Mouse (Mus musculus) liver, adult 2 months (tissue): ENCODE results near the gene Ankrd28. TPM values are rescaled to one million over a fixed set of nuclear protein-coding genes. Genes with fewer than 3 reads are reported as not detected.

Experiments used
- DNase-seq: peaks from one replicate; pipeline ENCODE4 v3.0.0-alpha.2; 2011; ENCODE audit warnings: low read depth, low spot score; ENCODE audit errors: extremely low read depth
- H3K27ac ChIP-seq: fragments of 200-500 bp; replicated peaks from 2 replicates; pipeline ENCODE4 v1.5.1; 2012; ENCODE audit warnings: low read depth, mild to moderate bottlenecking, control low read depth, inconsistent platforms, low read length; ENCODE audit not compliant: insufficient read depth
- H3K27me3 ChIP-seq: fragments of 200-500 bp; 2 replicates; pipeline ENCODE4 v1.6.1; 2012; ENCODE audit warnings: mild to moderate bottlenecking, moderate library complexity, low read length, inconsistent platforms; ENCODE audit not compliant: control insufficient read depth, insufficient read depth
- H3K36me3 ChIP-seq: fragments of 200-500 bp; 2 replicates; pipeline ENCODE4 v1.6.1; 2012; ENCODE audit warnings: low read length, inconsistent platforms; ENCODE audit not compliant: control insufficient read depth, insufficient read depth
- H3K4me1 ChIP-seq: fragments of 200-500 bp; 2 replicates; pipeline ENCODE4 v1.6.1; 2011; ENCODE audit warnings: low read length; ENCODE audit not compliant: control insufficient read depth, insufficient read depth
- H3K4me3 ChIP-seq: fragments of 200-500 bp; 2 replicates; pipeline ENCODE4 v1.5.1; 2011; ENCODE audit warnings: low read depth, mild to moderate bottlenecking, control low read depth, low read length, moderate library complexity; ENCODE audit not compliant: insufficient read depth
- H3K79me2 ChIP-seq: fragments of 200-500 bp; 2 replicates; pipeline ENCODE4 v1.6.1; 2012; ENCODE audit warnings: inconsistent platforms, mild to moderate bottlenecking, low read length, moderate library complexity; ENCODE audit not compliant: control insufficient read depth, insufficient read depth
- H3K9ac ChIP-seq: fragments of 200-500 bp; 2 replicates; pipeline ENCODE4 v1.6.1; 2012; ENCODE audit warnings: low read depth, mild to moderate bottlenecking, control low read depth, inconsistent platforms, low read length
- CTCF ChIP-seq: fragments of 200-500 bp; IDR thresholded peaks from 2 replicates; pipeline ENCODE4 v1.5.1; 2011; ENCODE audit warnings: low read depth, low read length, control low read depth
- POLR2A ChIP-seq: fragments of 200-500 bp; IDR thresholded peaks from 2 replicates; pipeline ENCODE4 v1.6.1; 2011; ENCODE audit warnings: low read length, control low read depth; ENCODE audit not compliant: insufficient read depth; ENCODE audit errors: extremely low read depth
- WGBS: fragments of 180-500 bp; shearing (Covaris S2); methylation state at CpG from one replicate; pipeline ENCODE4 v1.1.7; 2018; 5-methylcytosine and 5-hydroxymethylcytosine counted together
- polyA plus RNA-seq: library from polyadenylated mRNA; depleted of rRNA; stranded (reverse); fragments of >200 nt; gene quantifications from 2 replicates; pipeline ENCODE4 v1.2.3, GENCODE M21; 2012
- total RNA-seq: library from RNA; depleted of rRNA; stranded (reverse); fragments of >200 nt; gene quantifications from 2 replicates; pipeline ENCODE4 v1.2.3, GENCODE M21; 2014

The Ankrd28 gene
- total and polyA plus RNA-seq, 2 experiments = 3.4 to 27.7 TPM

DNA sequence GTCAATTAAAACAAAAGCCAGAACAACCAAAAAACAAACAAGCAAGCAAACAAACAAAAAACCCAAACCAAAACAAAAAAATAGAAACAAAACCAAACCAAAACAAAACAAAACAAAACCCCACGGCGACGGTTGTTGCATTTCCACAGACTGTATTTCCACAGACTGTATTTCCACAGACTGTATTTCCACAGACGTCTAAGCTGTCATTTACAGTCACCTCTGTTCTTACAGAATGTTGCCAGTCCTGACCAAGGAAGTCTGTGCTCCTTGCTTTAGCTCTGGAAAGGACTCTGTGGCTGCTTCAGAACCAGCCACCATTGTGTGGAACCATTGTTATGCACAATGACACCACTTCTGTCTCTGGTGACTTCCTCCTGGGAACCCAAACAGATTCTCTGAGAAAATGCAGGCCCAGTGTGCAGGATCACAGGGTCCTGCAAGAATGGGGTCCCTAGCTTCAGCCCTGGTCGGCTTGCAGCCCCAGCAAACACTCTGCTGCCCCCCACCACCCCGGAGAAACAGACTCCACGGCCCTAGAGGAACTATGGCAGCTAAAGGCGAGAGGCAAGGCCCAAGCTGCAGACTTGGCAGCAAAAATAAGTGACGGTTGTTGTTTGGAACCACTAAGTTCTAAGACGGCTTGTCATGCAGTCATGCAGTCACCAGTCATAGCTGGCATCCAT, 158.7 kb downstream of the Ankrd28 start:
- 83% methylated on average over 10 of the region's 10 CpGs for WGBS
- Histone ChIP-seq H3K4me1 (peaks cover 10% of the 10 kb centered on the region), H3K36me3 (no peaks in the 10 kb centered on the region), H3K79me2 (no peaks in the 10 kb centered on the region), H3K4me3 (no peak overlapping the region), H3K27ac (no peak overlapping the region), H3K27me3 (no peaks in the 10 kb centered on the region), H3K9ac (no peak overlapping the region)
- no peak for TF ChIP-seq POLR2A
- no peak for TF ChIP-seq CTCF
- DNase-seq = no peak

DNA sequence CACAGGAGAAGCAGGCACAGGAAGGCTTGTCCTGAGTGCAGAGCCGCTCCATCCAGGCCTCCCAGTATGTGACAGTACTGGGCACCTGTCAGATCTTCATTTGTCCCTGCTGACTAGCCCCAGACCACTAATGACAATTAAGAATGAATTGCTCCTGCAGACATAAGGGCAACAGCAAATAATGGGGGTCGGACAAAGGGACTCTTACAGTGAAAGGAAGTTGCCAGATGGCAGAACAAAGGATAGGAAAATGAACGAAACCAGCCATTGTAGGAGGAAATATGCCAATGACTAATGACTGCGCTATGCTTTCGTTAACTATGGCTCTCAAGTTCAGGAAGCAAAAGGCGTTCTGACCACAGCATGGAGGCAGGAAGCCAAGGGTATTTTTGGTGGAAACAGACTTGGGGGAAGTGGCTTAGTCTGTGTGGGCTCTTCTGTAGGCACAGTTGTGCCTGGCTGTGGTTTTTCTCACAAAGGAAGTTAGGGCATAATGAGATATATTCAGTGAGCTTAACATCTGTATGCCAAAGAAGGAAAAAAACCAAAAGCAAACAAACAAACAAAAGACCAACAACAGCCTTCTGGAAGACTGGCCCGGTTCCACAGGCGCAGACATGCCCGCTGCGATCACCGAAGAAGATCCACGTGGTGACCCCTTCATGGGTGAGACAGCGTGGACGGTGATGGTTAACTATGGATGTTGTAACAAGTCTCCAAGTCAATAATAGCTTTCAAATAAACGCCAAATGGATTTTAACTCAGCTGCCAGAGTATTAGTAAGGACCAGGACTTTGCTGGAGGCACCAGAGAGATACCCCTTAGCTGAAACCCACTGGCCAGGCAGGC, 160.6 kb downstream of the Ankrd28 start:
- Histone ChIP-seq H3K79me2 (no peaks in the 10 kb centered on the region), H3K36me3 (no peaks in the 10 kb centered on the region; the same call in 1 of the 2 replicates), H3K9ac (no peak overlapping the region), H3K4me1 (peaks cover 10% of the 10 kb centered on the region), H3K4me3 (no peak overlapping the region), H3K27me3 (no peaks in the 10 kb centered on the region), H3K27ac (peak overlapping the region; percentile 59)
- 35% methylated on average over 15 of the region's 15 CpGs for WGBS
- peak; percentile 64 for DNase-seq
- TF ChIP-seq POLR2A (no peak), CTCF (no peak)

DNA sequence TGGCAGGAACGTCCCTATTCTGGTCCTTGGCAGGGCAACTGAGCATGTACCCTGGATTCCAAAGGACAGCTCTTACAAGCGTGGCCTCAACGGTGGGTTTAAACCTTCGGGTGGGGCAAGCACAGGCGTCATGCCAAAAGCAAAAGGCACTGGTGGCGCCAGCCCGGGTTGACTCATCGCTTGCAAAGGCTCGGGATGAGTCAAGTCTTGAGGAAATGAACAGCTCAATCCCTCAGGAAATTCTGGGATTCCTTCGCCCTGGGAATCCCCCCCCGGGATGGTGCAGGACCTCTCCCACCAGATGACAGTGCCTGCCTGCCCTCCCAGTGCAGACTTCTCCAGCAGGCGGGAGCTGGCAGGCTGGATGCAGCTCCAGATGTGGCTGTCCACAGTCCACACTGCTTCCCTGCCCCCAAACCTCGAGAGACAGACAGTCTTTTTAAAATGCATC, 161.3 kb downstream of the Ankrd28 start:
- TF ChIP-seq CTCF = no peak
- TF ChIP-seq POLR2A = no peak
- DNase-seq = peak; percentile 49
- Histone ChIP-seq H3K36me3 (no peaks in the 10 kb centered on the region; the same call in 1 of the 2 replicates), H3K9ac (no peak overlapping the region), H3K4me1 (peaks cover 10% of the 10 kb centered on the region), H3K79me2 (no peaks in the 10 kb centered on the region), H3K4me3 (0 out of 2 replicates have a peak overlapping the region, but pooled peaks have one; percentile 25), H3K27me3 (no peaks in the 10 kb centered on the region), H3K27ac (peak overlapping the region; percentile 59)
- 51% methylated on average over 13 of the region's 13 CpGs for WGBS

DNA sequence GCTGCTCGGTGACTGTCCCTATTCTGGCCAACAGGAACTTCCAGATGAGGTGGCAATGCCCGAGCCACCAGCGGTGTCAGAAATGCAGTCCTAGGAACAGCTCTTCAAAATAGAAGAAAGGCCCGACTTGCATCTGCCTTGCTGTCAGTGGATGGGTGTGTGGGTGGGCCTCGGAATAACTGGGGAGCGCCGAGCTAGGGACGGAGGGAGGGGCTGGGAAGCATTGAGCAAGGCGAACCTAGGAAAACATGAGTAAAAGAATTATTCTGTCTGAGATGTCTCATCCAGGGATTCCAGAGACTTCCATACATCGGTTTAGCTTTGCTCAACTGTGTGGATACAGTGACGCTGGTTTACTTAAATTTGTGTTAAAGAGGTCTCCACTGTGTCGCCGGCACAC, 162.1 kb downstream of the Ankrd28 start:
- no peak for TF ChIP-seq CTCF
- no peak for TF ChIP-seq POLR2A
- no peaks in the 10 kb centered on the region for H3K27me3 ChIP-seq
- no peak for DNase-seq
- H3K9ac ChIP-seq = no peak overlapping the region
- H3K79me2 ChIP-seq = no peaks in the 10 kb centered on the region
- no peaks in the 10 kb centered on the region; the same call in 1 of the 2 replicates for H3K36me3 ChIP-seq
- no peak overlapping the region for H3K27ac ChIP-seq
- WGBS = 96% methylated on average over 13 of the region's 13 CpGs
- peaks cover 10% of the 10 kb centered on the region for H3K4me1 ChIP-seq
- H3K4me3 ChIP-seq = no peak overlapping the region

DNA sequence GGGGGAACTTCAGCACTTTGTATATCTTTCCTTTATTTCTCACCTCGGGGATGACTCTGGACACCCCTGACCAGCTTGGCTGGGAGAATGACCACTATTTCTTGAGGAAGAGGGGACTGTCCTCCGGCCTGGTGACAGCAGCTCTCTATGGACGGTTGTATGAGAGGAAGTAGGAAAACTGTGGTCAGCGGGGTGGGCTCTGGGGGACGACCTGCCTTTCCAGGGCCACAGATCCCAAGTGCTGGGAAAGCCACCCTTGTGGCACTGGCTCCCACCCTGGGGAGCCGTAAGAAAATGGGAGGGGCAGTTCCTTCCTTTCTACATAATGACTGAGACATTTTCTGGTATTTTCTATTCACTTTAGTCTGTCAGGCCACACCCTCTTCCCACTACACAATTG, 162.7 kb downstream of the Ankrd28 start:
- Histone ChIP-seq H3K27me3 (no peaks in the 10 kb centered on the region), H3K4me1 (peaks cover 14% of the 10 kb centered on the region), H3K4me3 (no peak overlapping the region), H3K9ac (no peak overlapping the region), H3K79me2 (no peaks in the 10 kb centered on the region), H3K36me3 (no peaks in the 10 kb centered on the region; the same call in 1 of the 2 replicates), H3K27ac (no peak overlapping the region)
- no peak for DNase-seq
- WGBS = 88% methylated on average over 6 of the region's 6 CpGs
- TF ChIP-seq CTCF (no peak), POLR2A (no peak)
